In the genomic region with DNA sequence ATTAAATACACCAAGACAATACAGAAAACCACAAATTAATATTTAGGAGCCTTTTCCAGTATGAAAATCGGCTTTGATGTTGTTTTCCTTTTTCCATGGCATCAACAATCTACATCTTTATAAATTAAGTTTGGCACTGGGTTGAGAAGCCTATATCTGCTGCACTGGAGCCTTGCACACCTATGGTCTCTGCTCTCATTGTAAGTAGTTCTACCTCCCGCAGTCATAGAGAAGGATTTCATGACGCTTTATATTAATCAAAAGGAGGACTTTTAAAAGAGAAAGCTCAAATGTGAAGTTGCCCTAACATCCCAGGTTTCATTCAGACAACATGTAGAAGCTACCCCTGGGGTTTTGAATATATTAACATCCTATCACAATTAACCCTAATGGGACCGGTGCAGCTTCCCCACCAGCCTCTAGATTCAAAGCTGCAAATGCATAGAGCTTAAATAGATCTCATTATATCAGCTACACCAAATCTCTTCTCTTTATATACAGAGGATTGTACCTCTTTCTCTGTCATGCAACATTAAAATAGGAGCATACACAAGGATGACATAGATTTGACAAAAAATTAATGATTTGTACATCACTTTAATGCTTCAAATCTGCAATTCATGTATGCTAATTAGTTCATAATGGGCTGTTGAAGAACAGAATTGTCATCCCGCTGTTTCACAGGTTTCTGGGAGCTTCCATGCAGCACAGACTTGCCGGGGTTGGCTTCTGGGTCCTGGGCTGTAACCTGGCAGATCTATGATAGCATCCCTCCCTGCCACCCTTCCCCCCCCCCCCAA, we compare ENCODE assay signal across 17 mouse cellular contexts.
A peak's percentile ranks its signal among the peaks of the same experiment; 100 is the strongest.
DNase-seq lines count a peak whose midpoint lies in the region; ATAC-seq and TF ChIP-seq lines count a peak whose summit lies in the region.
"Had no signal": no experiment of that assay in that cellular context is flagged by ENCODE, and none has a peak within 500 bp of the region (broad histone marks: within the 10 kb centered on the region; RNA-seq: fewer than 3 reads in every experiment).

No protein-coding gene starts in this region.

- no peak for DNase-seq in layer of hippocampus, adult 2 months (ENCODE audit: low spot score in 2 of 2)
- no peak for DNase-seq in layer of hippocampus, postnatal 10 days (ENCODE audit: low spot score in 2 of 2)
- peak; percentile 22 for DNase-seq in brain, embryonic 18.5 days (ENCODE audit: low read depth, low spot score)
- no peak for DNase-seq in hindbrain, embryonic 10.5 days (ENCODE audit: low spot score)
- no peak for DNase-seq in thymus, postnatal 10 days (ENCODE audit: low spot score in 2 of 2)
- DNase-seq in B cell, adult 2 months = no peak
- no peak for DNase-seq in natural killer cell, adult 2 months (ENCODE audit: low spot score in 2 of 2)
- DNase-seq: adrenal gland, adult 8-10 months; cerebellum, adult 11 months; heart, adult 2 months; heart, postnatal 14 days; kidney, postnatal 36 days; lung, postnatal 14 days had no signal

- peak overlapping the region; percentile 45 for H3K4me2 ChIP-seq in midbrain, embryonic 16.5 days (ENCODE audit: low read length)
- H3K4me2 ChIP-seq: limb, embryonic 12.5 days; liver, embryonic 15.5 days had no signal

- no peaks in the 10 kb centered on the region for H3K9me3 ChIP-seq in hindbrain, embryonic 10.5 days
- no peaks in the 10 kb centered on the region for H3K9me3 ChIP-seq in midbrain, embryonic 16.5 days (replicated peaks; ENCODE audit: control insufficient read depth, low read length, poor library complexity, severe bottlenecking)
- H3K9me3 ChIP-seq: limb, embryonic 12.5 days; liver, embryonic 15.5 days had no signal

- peaks cover 13% of the 10 kb centered on the region; the same call in 1 of the 2 replicates for H3K4me1 ChIP-seq in hindbrain, embryonic 10.5 days (replicated peaks)
- peaks cover 2% of the 10 kb centered on the region; the same call in 1 of the 2 replicates for H3K4me1 ChIP-seq in midbrain, embryonic 16.5 days (ENCODE audit: control insufficient read depth, insufficient read depth, low read length)
- H3K4me1 ChIP-seq: limb, embryonic 12.5 days; liver, embryonic 15.5 days had no signal

- WGBS in hindbrain, embryonic 10.5 days = 73% methylated on average over 6 of the region's 6 CpGs
- WGBS in midbrain, embryonic 16.5 days = 26% methylated on average over 6 of the region's 6 CpGs

- H3K27me3 ChIP-seq in hindbrain, embryonic 10.5 days (ENCODE audit: insufficient read depth, poor library complexity, severe bottlenecking) = no peaks in the 10 kb centered on the region
- no peaks in the 10 kb centered on the region for H3K27me3 ChIP-seq in midbrain, embryonic 16.5 days (ENCODE audit: control insufficient read depth, insufficient read depth, low read depth, low read length)
- H3K27me3 ChIP-seq: limb, embryonic 12.5 days; liver, embryonic 15.5 days had no signal

- H3K36me3 ChIP-seq in hindbrain, embryonic 10.5 days = no peaks in the 10 kb centered on the region
- H3K36me3 ChIP-seq in midbrain, embryonic 16.5 days (ENCODE audit: control insufficient read depth, insufficient read depth, low read length) = no peaks in the 10 kb centered on the region
- H3K36me3 ChIP-seq: limb, embryonic 12.5 days; liver, embryonic 15.5 days had no signal

- peak; percentile 75 for ATAC-seq in midbrain, embryonic 16.5 days
- ATAC-seq: intestine, embryonic 16.5 days had no signal

- no peak for TF ChIP-seq CTCF in layer of hippocampus, adult 2 months (conservative IDR thresholded peaks at IDR 0.05)

- H3K27ac ChIP-seq in layer of hippocampus, adult 2 months = peak overlapping the region; percentile 89
- H3K27ac ChIP-seq in hindbrain, embryonic 10.5 days = peak overlapping the region; percentile 45; the same call in 1 of the 2 replicates
- H3K27ac ChIP-seq in midbrain, embryonic 16.5 days (ENCODE audit: low read length) = peak overlapping the region; percentile 84
- H3K27ac ChIP-seq: heart, adult 2 months; limb, embryonic 12.5 days; liver, embryonic 15.5 days had no signal

- no peak overlapping the region; the same call in 1 of the 2 replicates for H3K4me3 ChIP-seq in layer of hippocampus, adult 2 months
- H3K4me3 ChIP-seq in hindbrain, embryonic 10.5 days = no peak overlapping the region
- H3K4me3 ChIP-seq in midbrain, embryonic 16.5 days (ENCODE audit: low read depth, low read length) = peak overlapping the region; percentile 7; the same call in 1 of the 2 replicates
- H3K4me3 ChIP-seq: heart, adult 2 months; limb, embryonic 12.5 days; liver, embryonic 15.5 days had no signal

- H3K9ac ChIP-seq in midbrain, embryonic 16.5 days (ENCODE audit: low read depth, low read length) = peak overlapping the region; percentile 25; the same call in 1 of the 2 replicates
- H3K9ac ChIP-seq: limb, embryonic 12.5 days; liver, embryonic 15.5 days had no signal
